Mouse (Mus musculus): ENCODE data around the gene Gpatch3. TPM values are rescaled to one million over a fixed set of nuclear protein-coding genes. Genes with fewer than 3 reads are reported as not detected.

The Gpatch3 gene
- polyA plus RNA-seq, 1 experiment from 2014 or later, result 8.9 TPM

DNA sequence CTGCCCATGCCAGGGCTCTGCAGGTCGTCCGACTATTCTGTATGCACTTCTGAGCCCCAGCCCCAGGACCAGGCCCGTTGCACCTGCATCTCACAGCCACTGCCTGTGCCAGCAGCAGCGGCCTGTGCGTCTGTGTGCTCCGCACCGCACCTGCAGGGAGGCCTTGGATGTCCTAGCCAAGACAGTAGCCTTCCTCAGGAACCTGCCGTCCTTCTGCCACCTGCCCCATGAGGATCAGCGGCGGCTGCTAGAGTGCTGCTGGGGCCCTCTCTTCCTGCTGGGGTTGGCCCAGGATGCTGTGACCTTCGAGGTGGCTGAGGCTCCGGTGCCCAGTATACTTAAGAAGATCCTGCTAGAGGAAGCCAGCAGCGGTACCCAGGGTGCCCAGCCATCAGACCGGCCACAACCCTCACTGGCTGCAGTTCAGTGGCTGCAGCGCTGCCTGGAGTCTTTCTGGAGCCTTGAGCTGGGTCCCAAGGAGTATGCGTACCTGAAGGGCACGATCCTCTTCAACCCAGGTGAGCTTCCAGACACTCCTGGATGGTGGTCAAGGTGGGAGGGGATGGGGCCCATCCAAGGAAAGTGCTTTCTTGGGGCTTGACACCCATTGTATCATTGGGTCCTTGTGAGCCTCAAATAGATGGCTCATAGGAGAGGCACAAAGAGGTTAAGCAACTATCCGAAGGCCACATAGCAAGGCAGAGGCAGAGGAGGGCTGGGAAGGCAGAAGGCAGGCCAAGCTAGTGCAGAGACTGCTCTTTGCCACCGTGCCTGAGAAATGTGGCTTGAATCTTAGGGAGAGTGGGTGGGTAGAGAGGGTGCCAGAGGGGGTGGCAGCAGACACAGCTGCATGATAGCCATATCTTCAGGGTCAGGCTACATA lies 20.9 kb upstream of the Gpatch3 start:
- H3K9me3 ChIP-seq (ENCODE audit: control insufficient read depth, low read length), result no peaks in the 10 kb centered on the region
- no peak overlapping the region for H3K9ac ChIP-seq (ENCODE audit: low read depth, low read length)
- no peak overlapping the region for H3K4me2 ChIP-seq (replicated peaks; ENCODE audit: low read depth, low read length)
- ATAC-seq (ENCODE audit: low FRiP score), result no peak
- 75% methylated on average over 19 of the region's 19 CpGs for WGBS
- no peak overlapping the region for H3K4me3 ChIP-seq (ENCODE audit: low read depth, low read length)
- no peak overlapping the region for H3K27ac ChIP-seq (ENCODE audit: low read depth, low read length)
- H3K36me3 ChIP-seq (ENCODE audit: control insufficient read depth, insufficient read depth, low read length), result no peaks in the 10 kb centered on the region
- no peak for DNase-seq (ENCODE audit: low spot score)
- H3K4me1 ChIP-seq (replicated peaks; ENCODE audit: control insufficient read depth, insufficient read depth, low read length), result no peaks in the 10 kb centered on the region
- H3K27me3 ChIP-seq (ENCODE audit: control insufficient read depth, insufficient read depth, low read length), result no peaks in the 10 kb centered on the region

DNA sequence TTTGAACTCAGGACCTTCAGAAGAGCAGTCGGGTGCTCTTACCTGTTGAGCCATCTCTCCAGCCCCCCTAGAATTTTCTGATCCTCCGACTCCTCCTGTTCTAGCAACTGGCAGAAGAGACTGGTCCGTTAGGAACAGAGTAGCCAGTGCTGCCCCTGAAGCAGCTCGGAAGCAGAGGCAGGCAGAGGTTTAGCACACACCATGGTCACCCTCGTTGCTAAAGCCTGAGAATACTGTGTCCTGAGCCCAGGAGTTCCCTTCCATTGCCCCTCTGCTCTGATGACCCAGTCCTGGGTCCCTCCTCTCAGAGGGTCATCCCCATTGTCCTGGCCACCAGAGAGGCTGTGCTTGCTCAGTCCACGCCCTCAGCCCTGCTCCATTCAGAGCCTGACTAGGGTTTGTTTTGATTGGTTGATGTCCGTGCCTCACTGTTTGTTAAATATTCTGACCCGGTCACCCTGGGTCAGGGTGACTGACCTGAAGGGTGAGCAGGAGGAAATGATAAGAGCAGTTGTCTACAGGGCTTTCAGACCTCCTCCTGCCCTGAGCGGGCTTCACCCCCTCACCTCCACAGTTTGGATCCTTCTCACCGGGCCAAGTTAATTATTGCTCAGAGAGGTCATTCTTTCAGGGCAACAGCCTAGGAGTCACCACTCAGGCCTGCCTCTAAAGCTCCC lies 17.4 kb upstream of the Gpatch3 start:
- no peaks in the 10 kb centered on the region for H3K9me3 ChIP-seq (ENCODE audit: control insufficient read depth, low read length)
- WGBS, result 33% methylated on average over 10 of the region's 10 CpGs
- no peak for ATAC-seq (ENCODE audit: low FRiP score)
- no peak overlapping the region for H3K9ac ChIP-seq (ENCODE audit: low read depth, low read length)
- no peak overlapping the region for H3K4me3 ChIP-seq (ENCODE audit: low read depth, low read length)
- no peaks in the 10 kb centered on the region for H3K36me3 ChIP-seq (ENCODE audit: control insufficient read depth, insufficient read depth, low read length)
- no peaks in the 10 kb centered on the region for H3K4me1 ChIP-seq (replicated peaks; ENCODE audit: control insufficient read depth, insufficient read depth, low read length)
- H3K27me3 ChIP-seq (ENCODE audit: control insufficient read depth, insufficient read depth, low read length), result no peaks in the 10 kb centered on the region
- no peak overlapping the region for H3K4me2 ChIP-seq (replicated peaks; ENCODE audit: low read depth, low read length)
- DNase-seq (ENCODE audit: low spot score), result no peak
- no peak overlapping the region for H3K27ac ChIP-seq (ENCODE audit: low read depth, low read length)

- DNase-seq (ENCODE audit: low spot score) (no peak), ATAC-seq (ENCODE audit: low FRiP score) (no peak)
- no peak overlapping the region for H3K27ac ChIP-seq (ENCODE audit: low read depth, low read length)
- H3K4me1 ChIP-seq (replicated peaks; ENCODE audit: control insufficient read depth, insufficient read depth, low read length), result no peaks in the 10 kb centered on the region
- no peak overlapping the region for H3K4me2 ChIP-seq (replicated peaks; ENCODE audit: low read depth, low read length)
- H3K9me3 ChIP-seq (ENCODE audit: control insufficient read depth, low read length), result no peaks in the 10 kb centered on the region
- 78% methylated on average over 4 of the region's 4 CpGs for WGBS
- no peak overlapping the region for H3K9ac ChIP-seq (ENCODE audit: low read depth, low read length)
- H3K4me3 ChIP-seq (ENCODE audit: low read depth, low read length), result no peak overlapping the region
- H3K36me3 ChIP-seq (ENCODE audit: control insufficient read depth, insufficient read depth, low read length), result no peaks in the 10 kb centered on the region
- H3K27me3 ChIP-seq (ENCODE audit: control insufficient read depth, insufficient read depth, low read length), result no peaks in the 10 kb centered on the region
These were observed 14.7 kb upstream of the Gpatch3 start for GRCm38 (mm10) chr4:133559846-133560245.

DNA sequence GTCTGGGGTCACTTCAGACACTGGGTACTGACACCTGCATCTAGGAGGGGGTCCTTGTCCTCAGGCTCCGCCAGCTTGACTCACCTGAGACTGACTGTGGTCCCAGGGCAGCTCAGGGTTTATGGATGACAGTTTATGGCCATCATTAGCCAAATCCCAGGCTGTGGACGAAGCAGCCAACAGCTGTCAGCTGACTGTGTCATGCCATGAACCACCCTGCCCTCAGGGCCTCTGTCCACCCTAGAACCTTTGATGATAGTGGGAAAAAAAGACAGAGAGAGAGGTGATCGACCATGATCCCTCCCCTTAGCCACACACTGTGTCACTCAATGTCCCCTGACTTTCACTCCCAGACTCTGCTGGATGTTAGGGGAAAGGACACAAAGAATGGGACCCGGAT lies 12.9 kb upstream of the Gpatch3 start:
- DNase-seq (ENCODE audit: low spot score), result no peak
- Histone ChIP-seq H3K27me3 (ENCODE audit: control insufficient read depth, insufficient read depth, low read length) (no peaks in the 10 kb centered on the region), H3K27ac (ENCODE audit: low read depth, low read length) (no peak overlapping the region), H3K4me3 (ENCODE audit: low read depth, low read length) (no peak overlapping the region), H3K4me2 (replicated peaks; ENCODE audit: low read depth, low read length) (no peak overlapping the region), H3K9me3 (ENCODE audit: control insufficient read depth, low read length) (no peaks in the 10 kb centered on the region), H3K36me3 (ENCODE audit: control insufficient read depth, insufficient read depth, low read length) (no peaks in the 10 kb centered on the region), H3K9ac (ENCODE audit: low read depth, low read length) (no peak overlapping the region), H3K4me1 (replicated peaks; ENCODE audit: control insufficient read depth, insufficient read depth, low read length) (no peaks in the 10 kb centered on the region)
- 74% methylated on average over 4 of the region's 4 CpGs for WGBS
- ATAC-seq (ENCODE audit: low FRiP score), result no peak

- ATAC-seq (ENCODE audit: low FRiP score) (no peak), DNase-seq (ENCODE audit: low spot score) (no peak)
- Histone ChIP-seq H3K4me1 (replicated peaks; ENCODE audit: control insufficient read depth, insufficient read depth, low read length) (no peaks in the 10 kb centered on the region), H3K9me3 (ENCODE audit: control insufficient read depth, low read length) (no peaks in the 10 kb centered on the region), H3K27ac (ENCODE audit: low read depth, low read length) (no peak overlapping the region), H3K4me2 (replicated peaks; ENCODE audit: low read depth, low read length) (no peak overlapping the region), H3K27me3 (ENCODE audit: control insufficient read depth, insufficient read depth, low read length) (no peaks in the 10 kb centered on the region), H3K36me3 (ENCODE audit: control insufficient read depth, insufficient read depth, low read length) (no peaks in the 10 kb centered on the region), H3K4me3 (ENCODE audit: low read depth, low read length) (no peak overlapping the region), H3K9ac (ENCODE audit: low read depth, low read length) (no peak overlapping the region)
- WGBS, result 80% methylated on average over 11 of the region's 11 CpGs
These were observed 11.4 kb upstream of the Gpatch3 start for GRCm38 (mm10) chr4:133563123-133563571.

DNA sequence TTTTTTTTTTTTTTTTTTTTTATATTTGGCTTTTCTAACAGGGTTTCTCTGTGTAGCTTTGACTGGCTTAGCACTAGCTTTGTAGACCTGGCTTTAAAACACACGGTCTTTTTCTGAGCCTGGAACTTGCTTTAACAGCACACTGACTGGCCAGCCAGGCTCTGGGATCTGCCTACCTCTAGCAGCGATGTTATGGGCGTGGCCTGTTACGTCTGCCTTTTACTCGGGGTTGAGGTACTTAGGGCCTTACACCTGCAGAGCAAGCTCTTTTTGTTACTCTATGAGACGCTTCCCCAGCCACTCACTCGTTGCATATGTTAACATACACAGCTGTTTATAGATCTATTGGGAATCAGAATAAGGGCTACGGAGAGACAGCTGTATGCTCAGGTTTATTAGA lies 7.3 kb upstream of the Gpatch3 start:
- WGBS, result 33% methylated on average over 8 of the region's 8 CpGs
- Histone ChIP-seq H3K27ac (ENCODE audit: low read depth, low read length) (no peak overlapping the region), H3K27me3 (ENCODE audit: control insufficient read depth, insufficient read depth, low read length) (no peaks in the 10 kb centered on the region), H3K4me1 (replicated peaks; ENCODE audit: control insufficient read depth, insufficient read depth, low read length) (no peaks in the 10 kb centered on the region), H3K4me3 (ENCODE audit: low read depth, low read length) (no peak overlapping the region), H3K4me2 (replicated peaks; ENCODE audit: low read depth, low read length) (no peak overlapping the region), H3K9me3 (ENCODE audit: control insufficient read depth, low read length) (no peaks in the 10 kb centered on the region), H3K9ac (ENCODE audit: low read depth, low read length) (no peak overlapping the region), H3K36me3 (ENCODE audit: control insufficient read depth, insufficient read depth, low read length) (no peaks in the 10 kb centered on the region)
- DNase-seq (ENCODE audit: low spot score), result no peak
- ATAC-seq (ENCODE audit: low FRiP score), result no peak

DNA sequence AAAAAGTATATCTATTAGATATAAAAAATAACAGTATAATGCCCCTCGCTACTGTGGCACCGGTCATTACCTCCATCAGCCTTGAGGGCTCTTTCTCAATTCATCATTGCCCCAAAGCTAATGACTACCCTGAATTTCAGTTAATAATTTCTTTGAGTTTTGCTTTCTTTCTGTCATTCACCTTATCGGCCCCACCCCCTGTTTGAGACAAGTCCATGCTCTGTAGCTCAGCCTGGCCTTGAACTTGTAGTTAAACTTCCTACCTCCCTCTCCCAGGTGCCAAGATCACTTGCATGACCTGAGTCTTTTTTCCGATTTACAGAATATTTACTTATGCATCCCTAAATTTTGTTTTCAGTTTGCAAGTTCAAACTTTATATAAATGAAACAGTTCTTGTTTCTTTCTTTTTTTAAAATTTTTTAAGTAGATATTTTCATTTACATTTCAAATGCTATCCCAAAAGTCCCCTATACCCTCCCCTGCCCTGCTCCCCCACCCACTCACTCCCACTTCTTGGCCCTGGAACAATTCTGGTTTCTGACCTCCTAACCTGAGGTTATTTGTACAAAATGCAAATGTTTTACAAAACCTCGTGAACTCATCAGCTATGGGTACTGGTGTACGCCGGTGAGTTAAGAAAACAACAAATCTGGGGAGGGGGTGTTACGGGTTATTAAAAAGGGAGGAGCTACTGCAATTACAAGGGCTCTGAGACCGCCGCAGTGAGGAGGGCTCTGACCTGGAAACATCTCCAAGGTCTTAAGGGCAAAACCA lies 5.1 kb upstream of the Gpatch3 start:
- DNase-seq (ENCODE audit: low spot score) (no peak), ATAC-seq (ENCODE audit: low FRiP score) (no peak)
- Histone ChIP-seq H3K9ac (ENCODE audit: low read depth, low read length) (no peak overlapping the region), H3K9me3 (ENCODE audit: control insufficient read depth, low read length) (no peaks in the 10 kb centered on the region), H3K4me1 (replicated peaks; ENCODE audit: control insufficient read depth, insufficient read depth, low read length) (no peaks in the 10 kb centered on the region), H3K36me3 (ENCODE audit: control insufficient read depth, insufficient read depth, low read length) (no peaks in the 10 kb centered on the region), H3K4me2 (replicated peaks; ENCODE audit: low read depth, low read length) (no peak overlapping the region), H3K27ac (ENCODE audit: low read depth, low read length) (no peak overlapping the region), H3K4me3 (ENCODE audit: low read depth, low read length) (no peak overlapping the region), H3K27me3 (ENCODE audit: control insufficient read depth, insufficient read depth, low read length) (no peaks in the 10 kb centered on the region)
- 73% methylated on average over 10 of the region's 10 CpGs for WGBS

- no peaks in the 10 kb centered on the region for H3K36me3 ChIP-seq (ENCODE audit: control insufficient read depth, insufficient read depth, low read length)
- H3K4me2 ChIP-seq (replicated peaks; ENCODE audit: low read depth, low read length), result no peak overlapping the region
- DNase-seq (ENCODE audit: low spot score) (no peak), ATAC-seq (ENCODE audit: low FRiP score) (no peak)
- H3K9me3 ChIP-seq (ENCODE audit: control insufficient read depth, low read length), result no peaks in the 10 kb centered on the region
- no peaks in the 10 kb centered on the region for H3K27me3 ChIP-seq (ENCODE audit: control insufficient read depth, insufficient read depth, low read length)
- H3K27ac ChIP-seq (ENCODE audit: low read depth, low read length), result no peak overlapping the region
- H3K4me3 ChIP-seq (ENCODE audit: low read depth, low read length), result no peak overlapping the region
- H3K9ac ChIP-seq (ENCODE audit: low read depth, low read length), result no peak overlapping the region
- no peaks in the 10 kb centered on the region for H3K4me1 ChIP-seq (replicated peaks; ENCODE audit: control insufficient read depth, insufficient read depth, low read length)
- WGBS, result 62% methylated on average over 10 of the region's 10 CpGs
These were observed 4.5 kb upstream of the Gpatch3 start for GRCm38 (mm10) chr4:133570066-133570466.
